Mouse (Mus musculus): ENCODE data around the gene Ccdc9b. TPM values are rescaled to one million over a fixed set of nuclear protein-coding genes. Genes with fewer than 3 reads are reported as not detected.

Ccdc9b gene
- total and polyA plus RNA-seq, 3 experiments, result not detected

- in situ Hi-C loops (cut with MboI; ENCODE audit: low pct_ligation_motif_present, low pct_unique_long_range_greater_than_20kb, low sequenced_read_pairs), result loop anchor here (5.0 to 25.0 kb wide), 3 partner anchors 116 to 421 kb away; no protein-coding TSS in a partner anchor
- Histone ChIP-seq H3K79me2 (replicated peaks; ENCODE audit: control insufficient read depth, extremely low read depth, insufficient read depth, poor library complexity, severe bottlenecking) (no peaks in the 10 kb centered on the region), H3K27ac (ENCODE audit: insufficient read depth, low read depth) (no peak overlapping the region), H3K27me3 (replicated peaks) (peaks cover under 1% of the 10 kb centered on the region), H3K36me3 (replicated peaks in 1 of 2; ENCODE audit: control insufficient read depth in 1 of 2, insufficient read depth in 1 of 2, low read length in 1 of 2) (no peaks in the 10 kb centered on the region), H3K4me2 (ENCODE audit: insufficient read depth, low read depth, poor library complexity, severe bottlenecking) (no peak overlapping the region), H3K9me3 (replicated peaks; ENCODE audit: low read length) (peaks cover 2% of the 10 kb centered on the region), H3K9ac (ENCODE audit: insufficient read depth, low read depth) (no peak overlapping the region), H3K4me1 (ENCODE audit: control insufficient read depth in 1 of 2, insufficient read depth in 2 of 2) (peaks cover 6 to 29% of the 10 kb centered on the region in 2 experiments), H3K4me3 (replicated peaks in 1 of 3; ENCODE audit: low read depth in 2 of 3, low read length in 2 of 3, poor library complexity in 1 of 3) (no peak overlapping the region)
- dilution Hi-C loops (cut with MboI; ENCODE audit: extremely low pct_ligation_motif_present, extremely low pct_unique_long_range_greater_than_20kb, low sequenced_read_pairs), result no loop called here
- TF ChIP-seq SMC3 (IDR thresholded peaks at IDR 0.05; ENCODE audit: low read depth, low read length) (peak; percentile 76), POLR2A (IDR thresholded peaks at IDR 0.05; ENCODE audit: low read depth, low read length) (no peak), CTCF (conservative IDR thresholded peaks at IDR 0.05 in 1 of 2, IDR thresholded peaks at IDR 0.05 in 1 of 2; ENCODE audit: low read depth in 2 of 2, low read length in 2 of 2) (peak in 1 of 2 experiments; percentile 73; a peak in 2 of 4 replicates), RAD21 (IDR thresholded peaks at IDR 0.05; ENCODE audit: low read depth, low read length) (peak; percentile 72)
- DNase-seq (ENCODE audit: extremely low read depth), result peak; percentile 32
Observed at GRCm38 (mm10) chr2:118766041-118767033, 3.9 kb upstream of the Ccdc9b start.

- no peak overlapping the region for H3K4me3 ChIP-seq (replicated peaks in 1 of 3; ENCODE audit: low read depth in 2 of 3, low read length in 2 of 3, poor library complexity in 1 of 3)
- peaks cover 2% of the 10 kb centered on the region for H3K9me3 ChIP-seq (replicated peaks; ENCODE audit: low read length)
- no peaks in the 10 kb centered on the region for H3K79me2 ChIP-seq (replicated peaks; ENCODE audit: control insufficient read depth, extremely low read depth, insufficient read depth, poor library complexity, severe bottlenecking)
- peaks cover 3% of the 10 kb centered on the region for H3K27me3 ChIP-seq (replicated peaks)
- dilution Hi-C loops (cut with MboI; ENCODE audit: extremely low pct_ligation_motif_present, extremely low pct_unique_long_range_greater_than_20kb, low sequenced_read_pairs), result no loop called here
- peaks cover 6 to 33% of the 10 kb centered on the region in 2 experiments for H3K4me1 ChIP-seq (ENCODE audit: control insufficient read depth in 1 of 2, insufficient read depth in 2 of 2)
- DNase-seq (ENCODE audit: extremely low read depth), result no peak
- no peak overlapping the region for H3K4me2 ChIP-seq (ENCODE audit: insufficient read depth, low read depth, poor library complexity, severe bottlenecking)
- no peak overlapping the region for H3K27ac ChIP-seq (ENCODE audit: insufficient read depth, low read depth)
- in situ Hi-C loops (cut with MboI; ENCODE audit: low pct_ligation_motif_present, low pct_unique_long_range_greater_than_20kb, low sequenced_read_pairs), result loop anchor here (5.0 to 25.0 kb wide), 3 partner anchors 117 to 422 kb away; no protein-coding TSS in a partner anchor
- no peak overlapping the region for H3K9ac ChIP-seq (ENCODE audit: insufficient read depth, low read depth)
- H3K36me3 ChIP-seq (replicated peaks in 1 of 2; ENCODE audit: control insufficient read depth in 1 of 2, insufficient read depth in 1 of 2, low read length in 1 of 2), result no peaks in the 10 kb centered on the region
- no peak for TF ChIP-seq E2F4 (IDR thresholded peaks at IDR 0.05; ENCODE audit: insufficient replicate concordance, low read depth, low read length)
- TF ChIP-seq EP300 (IDR thresholded peaks at IDR 0.05; ENCODE audit: low read length), result no peak
- TF ChIP-seq POLR2AphosphoS2 (IDR thresholded peaks at IDR 0.05; ENCODE audit: low read depth, low read length), result no peak
Observed at GRCm38 (mm10) chr2:118764875-118765274, 2.4 kb upstream of the Ccdc9b start.

GRCm38 (mm10) chr2:118764094-118764831 lies 1.8 kb upstream of the Ccdc9b start:
- peaks cover 8 to 40% of the 10 kb centered on the region in 2 experiments for H3K4me1 ChIP-seq (ENCODE audit: control insufficient read depth in 1 of 2, insufficient read depth in 2 of 2)
- peak; percentile 54 for DNase-seq (ENCODE audit: extremely low read depth)
- no peak overlapping the region for H3K9ac ChIP-seq (ENCODE audit: insufficient read depth, low read depth)
- peak overlapping the region; percentile 40; the same call in 1 of the 2 replicates for H3K4me2 ChIP-seq (ENCODE audit: insufficient read depth, low read depth, poor library complexity, severe bottlenecking)
- peak; percentile 73 for TF ChIP-seq RAD21 (IDR thresholded peaks at IDR 0.05; ENCODE audit: low read depth, low read length)
- peak; percentile 80 for TF ChIP-seq CHD2 (IDR thresholded peaks at IDR 0.05; ENCODE audit: low read length)
- no peak for TF ChIP-seq ETS1 (conservative IDR thresholded peaks at IDR 0.05; ENCODE audit: low read depth, low read length)
- TF ChIP-seq CTCF (conservative IDR thresholded peaks at IDR 0.05 in 1 of 2, IDR thresholded peaks at IDR 0.05 in 1 of 2; ENCODE audit: low read depth in 2 of 2, low read length in 2 of 2), result peak; percentile 44 to 81
- TF ChIP-seq MXI1 (IDR thresholded peaks at IDR 0.05; ENCODE audit: low read depth, low read length), result no peak
- 0 out of 2 replicates have a peak, but pooled peaks have one; percentile 11 for TF ChIP-seq ZC3H11A (IDR thresholded peaks at IDR 0.05; ENCODE audit: low read depth, low read length)
- peak; percentile 75 for TF ChIP-seq SMC3 (IDR thresholded peaks at IDR 0.05; ENCODE audit: low read depth, low read length)
- TF ChIP-seq TCF12 (IDR thresholded peaks at IDR 0.05; ENCODE audit: low read depth, low read length), result 0 out of 2 replicates have a peak, but pooled peaks have one; percentile 42
- TF ChIP-seq MAZ (IDR thresholded peaks at IDR 0.05; ENCODE audit: low read depth, low read length), result 0 out of 2 replicates have a peak, but pooled peaks have one; percentile 56
- in situ Hi-C loops (cut with MboI; ENCODE audit: low pct_ligation_motif_present, low pct_unique_long_range_greater_than_20kb, low sequenced_read_pairs), result loop anchor here (10.0 to 25.0 kb wide), 2 partner anchors 211 to 423 kb away; no protein-coding TSS in a partner anchor
- no peak overlapping the region for H3K27ac ChIP-seq (ENCODE audit: insufficient read depth, low read depth)
- H3K27me3 ChIP-seq (replicated peaks), result peaks cover 4% of the 10 kb centered on the region
- no peaks in the 10 kb centered on the region for H3K36me3 ChIP-seq (replicated peaks in 1 of 2; ENCODE audit: control insufficient read depth in 1 of 2, insufficient read depth in 1 of 2, low read length in 1 of 2)
- no peaks in the 10 kb centered on the region for H3K79me2 ChIP-seq (replicated peaks; ENCODE audit: control insufficient read depth, extremely low read depth, insufficient read depth, poor library complexity, severe bottlenecking)
- dilution Hi-C loops (cut with MboI; ENCODE audit: extremely low pct_ligation_motif_present, extremely low pct_unique_long_range_greater_than_20kb, low sequenced_read_pairs), result no loop called here
- no peak overlapping the region for H3K4me3 ChIP-seq (replicated peaks in 1 of 3; ENCODE audit: low read depth in 2 of 3, low read length in 2 of 3, poor library complexity in 1 of 3)
- H3K9me3 ChIP-seq (replicated peaks; ENCODE audit: low read length), result no peaks in the 10 kb centered on the region

Data from CH12.LX (cell line).